Mouse (Mus musculus) intestine, embryonic 16.5 days (tissue): ENCODE measurements around the gene Abi1. TPM values are rescaled to one million over a fixed set of nuclear protein-coding genes. Genes with fewer than 3 reads are reported as not detected.

Experiments used
- ATAC-seq: fragments of 200-750 bp; cut with Nextera tagmentation; 2 replicates; pipeline ENCODE4 v1.8.0; 2017; ENCODE audit warnings: moderate TSS enrichment, moderate library complexity
- H3K27ac ChIP-seq: fragments of 300-500 bp; sonication (generic); 2 replicates; pipeline ENCODE4 v1.5.1; 2014; ENCODE audit warnings: mild to moderate bottlenecking, low read length
- H3K27me3 ChIP-seq: fragments of 300-500 bp; sonication (generic); replicated peaks from 2 replicates; pipeline ENCODE4 v1.6.1; 2014; ENCODE audit warnings: low read length, control low read depth, mixed read lengths; ENCODE audit not compliant: control insufficient read depth, insufficient read depth
- H3K36me3 ChIP-seq: fragments of 300-500 bp; sonication (generic); 2 replicates; pipeline ENCODE4 v1.6.1; 2014; ENCODE audit warnings: low read length, control low read depth; ENCODE audit not compliant: control insufficient read depth, insufficient read depth
- H3K4me1 ChIP-seq: fragments of 300-500 bp; sonication (generic); 2 replicates; pipeline ENCODE4 v1.6.1; 2014; ENCODE audit warnings: low read length, control low read depth, mixed read lengths; ENCODE audit not compliant: control insufficient read depth, insufficient read depth
- H3K4me2 ChIP-seq: fragments of 300-500 bp; sonication (generic); 2 replicates; pipeline ENCODE4 v1.6.1; 2014; ENCODE audit warnings: low read depth, low read length, control low read depth
- H3K4me3 ChIP-seq: fragments of 300-500 bp; sonication (generic); 2 replicates; pipeline ENCODE4 v1.5.1; 2014; ENCODE audit warnings: mild to moderate bottlenecking, low read length
- H3K9ac ChIP-seq: fragments of 300-500 bp; sonication (generic); 2 replicates; pipeline ENCODE4 v1.6.1; 2014; ENCODE audit warnings: low read depth, low read length
- H3K9me3 ChIP-seq: fragments of 300-500 bp; sonication (generic); 2 replicates; pipeline ENCODE4 v1.6.1; 2016; ENCODE audit warnings: low read length, control low read depth; ENCODE audit not compliant: control insufficient read depth
- WGBS: fragments of 180-500 bp; shearing (Covaris S2); extraction: QIAGEN DNeasy Blood & Tissue Kit; methylation state at CpG from one replicate; pipeline ENCODE4 v1.1.7; 2014; 5-methylcytosine and 5-hydroxymethylcytosine counted together
- polyA plus RNA-seq: library from polyadenylated mRNA; unstranded; fragments of >200 nt; fragmentation: Nextera tagmentation; extraction: Ambion mirVana; gene quantifications from 2 replicates; pipeline ENCODE4 v1.2.1, GENCODE M21; 2015

Abi1 gene
- polyA plus RNA-seq: 52.1 and 54.0 TPM in 2 replicates

DNA sequence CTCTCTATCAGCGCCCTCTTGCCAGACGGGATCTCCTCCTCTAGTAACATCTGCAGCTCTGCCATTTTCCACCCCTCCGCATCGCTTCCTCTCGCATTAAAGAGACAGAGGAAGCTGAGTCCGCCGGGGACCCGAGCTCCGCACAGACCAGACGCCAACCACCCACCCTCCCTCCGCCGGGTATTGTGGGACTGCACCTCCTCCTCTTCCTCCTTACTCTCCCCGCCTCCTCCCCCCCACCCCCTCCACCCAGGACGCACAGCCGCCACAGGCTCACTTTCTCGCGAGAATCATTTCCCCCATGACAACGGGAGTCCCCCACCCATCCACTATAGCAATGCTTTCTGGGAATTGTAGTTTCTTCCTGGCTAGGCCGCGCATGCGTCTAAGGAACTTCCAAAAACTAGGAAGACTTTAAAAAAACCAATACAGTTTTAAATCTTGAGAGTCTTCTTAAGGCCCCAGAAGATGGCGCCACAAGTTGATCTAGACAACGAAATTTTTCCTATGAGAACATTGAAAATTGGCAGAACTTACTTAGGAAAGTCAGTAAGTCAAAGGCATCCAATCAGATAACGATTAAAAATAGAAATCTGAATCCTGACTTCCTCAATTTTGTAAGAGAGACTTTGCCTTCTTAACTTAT, at the start of gene Abi1:
TSS of gene Abi1 (minus strand) at position 241 of the 646 bp plus-strand sequence.
- Histone ChIP-seq H3K27me3 (no peaks in the 10 kb centered on the region), H3K4me3 (peak within 1 kb of the TSS; percentile 100), H3K36me3 (no peaks in the 10 kb centered on the region), H3K9ac (peak within 1 kb of the TSS; percentile 97), H3K4me2 (peak within 1 kb of the TSS; percentile 68), H3K4me1 (peaks cover 8% of the 10 kb centered on the region), H3K27ac (peak within 1 kb of the TSS; percentile 98), H3K9me3 (no peaks in the 10 kb centered on the region)
- WGBS: 2% methylated on average over 24 of the region's 24 CpGs
- ATAC-seq: peak; percentile 97

DNA sequence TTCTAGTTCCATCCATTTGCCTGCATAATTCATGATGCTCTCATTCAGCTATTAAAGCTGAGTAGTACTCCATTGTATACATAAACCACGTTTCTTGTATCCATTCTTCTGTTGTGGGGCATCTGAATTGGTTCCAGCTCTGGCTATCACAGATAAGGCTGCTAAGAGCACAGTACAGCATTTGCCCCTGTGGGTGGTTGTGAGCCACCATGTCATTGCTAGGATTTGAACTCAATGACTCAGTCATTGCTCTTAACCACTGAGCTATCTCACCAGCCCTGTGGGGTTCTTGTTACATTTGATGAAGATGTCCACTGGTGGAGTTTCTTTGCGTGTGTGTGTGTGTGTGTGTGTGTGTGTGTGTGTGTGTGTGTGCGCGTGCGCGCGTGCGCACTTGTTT, 44.5 kb upstream of the Abi1 start:
- no peak for ATAC-seq
- Histone ChIP-seq H3K4me3 (no peak overlapping the region), H3K27me3 (no peaks in the 10 kb centered on the region), H3K4me1 (no peaks in the 10 kb centered on the region), H3K9ac (no peak overlapping the region), H3K9me3 (no peaks in the 10 kb centered on the region), H3K4me2 (no peak overlapping the region), H3K36me3 (peaks cover 2% of the 10 kb centered on the region; the same call in 1 of the 2 replicates), H3K27ac (no peak overlapping the region)
- WGBS: 98% methylated on average over 8 of the region's 8 CpGs

DNA sequence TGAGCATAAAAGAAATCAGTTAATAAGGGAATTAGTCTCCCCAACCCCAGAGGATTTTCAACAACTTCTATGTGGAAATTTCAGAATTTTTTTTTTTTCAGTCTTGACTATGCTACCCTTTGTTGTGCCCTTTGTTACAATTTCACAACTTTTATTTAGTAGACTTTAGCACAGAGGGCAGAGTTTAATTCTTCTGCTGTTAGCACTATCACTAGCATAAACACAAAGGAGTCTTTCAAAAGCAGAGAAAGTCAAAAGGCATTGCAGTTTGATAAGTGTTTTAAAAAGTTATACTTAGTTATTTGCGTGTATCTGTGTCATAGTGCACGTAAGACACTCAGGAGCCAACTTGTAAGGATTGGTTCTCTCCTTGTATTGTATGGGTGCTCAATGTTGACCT, 38.5 kb upstream of the Abi1 start:
- no peak for ATAC-seq
- H3K4me3 ChIP-seq: no peak overlapping the region
- H3K36me3 ChIP-seq: peaks cover 6% of the 10 kb centered on the region; the same call in 1 of the 2 replicates
- H3K9ac ChIP-seq: no peak overlapping the region
- H3K27ac ChIP-seq: no peak overlapping the region
- H3K9me3 ChIP-seq: no peaks in the 10 kb centered on the region
- WGBS: 89% methylated on average over 2 of the region's 2 CpGs
- no peaks in the 10 kb centered on the region for H3K27me3 ChIP-seq
- no peaks in the 10 kb centered on the region for H3K4me1 ChIP-seq
- H3K4me2 ChIP-seq: no peak overlapping the region

DNA sequence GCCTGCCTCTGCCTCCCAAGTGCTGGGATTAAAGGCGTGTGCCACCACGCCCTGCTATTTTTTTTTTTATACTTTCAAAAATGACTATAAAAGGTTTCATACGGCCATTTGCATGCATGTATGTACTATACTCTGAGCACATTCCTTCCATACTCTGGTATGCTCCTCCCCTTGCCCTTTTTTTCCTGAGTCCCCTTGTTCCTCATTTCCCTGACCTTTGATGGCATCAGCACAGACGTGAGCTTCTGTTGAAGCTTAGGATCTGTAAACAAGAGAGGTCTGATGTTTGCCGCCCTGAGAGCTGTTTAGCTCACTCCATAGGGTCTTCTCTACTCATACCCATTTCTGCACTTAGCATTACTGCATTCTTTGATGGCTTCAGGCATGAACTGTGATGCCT, 37.7 kb upstream of the Abi1 start:
- Histone ChIP-seq H3K4me2 (no peak overlapping the region), H3K27me3 (no peaks in the 10 kb centered on the region), H3K27ac (no peak overlapping the region), H3K4me3 (no peak overlapping the region), H3K4me1 (no peaks in the 10 kb centered on the region), H3K36me3 (peaks cover 6% of the 10 kb centered on the region; the same call in 1 of the 2 replicates), H3K9me3 (no peaks in the 10 kb centered on the region), H3K9ac (no peak overlapping the region)
- 88% methylated on average over 5 of the region's 5 CpGs for WGBS
- ATAC-seq: no peak

DNA sequence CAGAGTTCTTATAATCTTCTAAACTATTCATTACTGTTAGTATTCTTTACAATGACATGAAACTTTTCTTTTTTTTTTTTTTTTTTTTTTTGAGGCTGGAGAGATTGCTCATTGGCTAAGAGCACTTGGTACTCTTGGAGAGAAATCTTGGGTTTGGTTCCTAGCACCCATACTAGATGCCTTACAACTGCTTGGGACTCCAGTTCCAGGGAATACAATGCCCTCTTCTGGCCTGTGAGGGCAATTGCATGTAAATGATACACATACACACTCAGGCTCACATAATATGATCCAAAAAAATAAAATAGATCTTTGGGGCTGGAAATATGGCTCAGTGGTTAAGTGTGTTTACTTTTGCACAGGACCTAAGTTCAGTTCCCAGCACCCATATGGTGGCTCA, 36.7 kb upstream of the Abi1 start:
- Histone ChIP-seq H3K9ac (no peak overlapping the region), H3K36me3 (peaks cover 6% of the 10 kb centered on the region; the same call in 1 of the 2 replicates), H3K4me1 (no peaks in the 10 kb centered on the region), H3K4me2 (no peak overlapping the region), H3K4me3 (no peak overlapping the region), H3K9me3 (no peaks in the 10 kb centered on the region), H3K27ac (no peak overlapping the region), H3K27me3 (no peaks in the 10 kb centered on the region)
- ATAC-seq: no peak

DNA sequence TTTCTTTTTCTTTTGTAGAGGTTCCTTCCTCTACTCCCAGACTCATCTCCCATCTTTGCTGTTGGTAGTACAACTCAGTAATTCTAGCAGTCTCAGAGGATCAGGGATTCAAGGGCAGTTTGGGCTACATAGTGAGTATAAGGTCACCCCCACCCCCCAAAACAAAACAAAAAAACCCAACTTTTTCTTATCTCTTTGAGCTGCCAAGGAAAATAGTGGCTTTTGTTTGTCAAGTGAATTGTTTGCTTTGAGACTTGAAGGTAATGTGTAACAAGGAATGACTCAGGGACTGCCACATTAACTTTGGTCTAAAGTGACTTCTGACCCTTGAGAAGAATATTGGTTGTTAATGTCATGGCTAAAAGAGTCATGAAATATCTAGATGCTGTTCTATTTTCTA, 35.8 kb upstream of the Abi1 start:
- Histone ChIP-seq H3K4me1 (no peaks in the 10 kb centered on the region), H3K27me3 (no peaks in the 10 kb centered on the region), H3K9ac (no peak overlapping the region), H3K4me3 (no peak overlapping the region), H3K4me2 (no peak overlapping the region), H3K36me3 (peaks cover 6% of the 10 kb centered on the region; the same call in 1 of the 2 replicates), H3K27ac (no peak overlapping the region), H3K9me3 (no peaks in the 10 kb centered on the region)
- ATAC-seq: no peak

DNA sequence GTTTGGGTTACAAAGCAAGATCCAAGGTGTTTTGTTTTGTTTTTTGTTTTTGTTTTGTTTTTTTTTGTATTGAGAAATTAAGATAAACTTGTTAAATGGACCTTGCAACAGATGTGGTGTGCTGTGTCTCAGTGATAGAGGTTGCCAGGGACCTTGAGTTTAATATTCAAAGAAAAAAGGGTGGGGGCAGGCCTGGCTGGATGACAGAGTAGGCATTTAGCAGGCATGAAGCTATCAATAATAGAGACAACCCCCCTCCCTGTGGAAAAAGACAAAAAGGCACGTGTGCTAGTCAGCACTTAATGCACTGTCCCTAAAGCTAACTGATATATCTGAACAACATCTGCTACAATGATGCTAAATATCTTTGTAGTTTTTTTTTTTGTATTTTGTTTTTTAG, 31.4 kb upstream of the Abi1 start:
- no peak overlapping the region for H3K9ac ChIP-seq
- H3K9me3 ChIP-seq: no peaks in the 10 kb centered on the region
- H3K27me3 ChIP-seq: no peaks in the 10 kb centered on the region
- no peak overlapping the region for H3K4me3 ChIP-seq
- 70% methylated on average over 1 of the region's 1 CpGs for WGBS
- no peak overlapping the region for H3K27ac ChIP-seq
- no peak overlapping the region for H3K4me2 ChIP-seq
- no peak for ATAC-seq
- H3K4me1 ChIP-seq: no peaks in the 10 kb centered on the region
- no peaks in the 10 kb centered on the region for H3K36me3 ChIP-seq

DNA sequence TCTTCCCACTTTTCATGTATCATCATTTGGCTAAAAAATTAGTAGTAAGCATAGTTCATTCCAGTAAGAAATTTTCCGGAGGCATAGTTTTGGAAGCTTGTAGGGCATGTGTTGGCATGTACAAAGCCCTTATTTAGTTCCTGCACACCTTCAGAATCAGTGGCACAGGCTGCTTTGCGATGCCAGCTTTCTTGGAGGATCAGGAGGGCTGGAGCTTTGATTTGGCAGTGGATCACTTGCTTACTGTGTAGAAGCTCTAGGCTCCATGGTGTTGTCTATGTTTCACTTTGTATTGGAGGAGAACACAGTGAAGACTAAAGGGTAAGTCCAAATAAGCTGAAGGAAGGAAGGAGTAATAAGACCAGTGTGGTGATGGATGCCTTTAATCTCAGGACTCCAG, 30.4 kb upstream of the Abi1 start:
- H3K27ac ChIP-seq: no peak overlapping the region
- no peak for ATAC-seq
- no peaks in the 10 kb centered on the region for H3K4me1 ChIP-seq
- H3K4me2 ChIP-seq: no peak overlapping the region
- H3K4me3 ChIP-seq: no peak overlapping the region
- H3K27me3 ChIP-seq: no peaks in the 10 kb centered on the region
- H3K9me3 ChIP-seq: no peaks in the 10 kb centered on the region
- 89% methylated on average over 2 of the region's 2 CpGs for WGBS
- H3K36me3 ChIP-seq: no peaks in the 10 kb centered on the region
- no peak overlapping the region for H3K9ac ChIP-seq

DNA sequence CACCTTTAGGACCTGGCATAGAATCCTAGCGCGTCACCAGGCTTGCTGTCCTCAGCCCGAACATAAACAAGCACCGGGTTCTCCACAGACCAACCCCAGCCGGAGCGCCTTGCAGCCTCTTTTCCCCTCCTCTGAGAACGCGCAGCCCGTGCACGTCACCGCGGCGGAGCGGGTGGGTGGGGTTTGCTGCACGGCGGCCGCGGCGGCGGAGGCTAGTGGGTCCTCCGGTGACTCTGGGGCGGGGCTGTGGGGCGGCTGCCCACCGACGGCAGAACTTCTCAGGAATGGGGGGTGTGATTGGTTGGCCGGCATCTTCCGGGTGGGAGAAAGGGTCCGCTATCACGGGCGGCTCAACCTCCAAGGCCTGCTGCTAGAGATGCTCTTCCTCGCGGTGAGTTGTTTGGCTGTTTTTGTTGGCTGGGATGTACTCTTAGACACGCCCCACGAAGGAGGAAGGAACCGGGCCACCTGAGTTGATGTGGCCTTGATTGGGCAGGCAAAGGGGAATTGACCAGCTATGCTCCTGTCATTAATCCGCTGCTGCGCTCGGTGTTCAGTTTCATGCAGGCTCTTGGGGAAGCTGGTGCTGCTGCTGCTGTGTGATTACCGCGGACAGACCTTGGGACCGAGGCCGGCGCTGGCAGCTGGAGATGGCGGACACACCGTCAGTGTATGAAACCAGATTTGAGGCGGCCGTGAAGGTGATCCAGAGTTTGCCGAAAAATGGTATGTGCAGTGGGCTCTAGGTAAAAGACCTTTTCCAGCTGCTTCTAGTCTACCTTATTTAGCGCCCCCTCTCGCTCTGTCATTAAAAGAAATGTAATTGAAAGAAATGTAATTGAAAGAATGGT, 29.1 kb upstream of the Abi1 start:
- no peaks in the 10 kb centered on the region for H3K9me3 ChIP-seq
- peak overlapping the region; percentile 94 for H3K27ac ChIP-seq
- peak overlapping the region; percentile 61 for H3K4me3 ChIP-seq
- H3K4me1 ChIP-seq: no peaks in the 10 kb centered on the region
- peak overlapping the region; percentile 84 for H3K4me2 ChIP-seq
- peak overlapping the region; percentile 86 for H3K9ac ChIP-seq
- peak; percentile 92 for ATAC-seq
- H3K27me3 ChIP-seq: no peaks in the 10 kb centered on the region
- under 1% methylated on average over 50 of the region's 50 CpGs for WGBS
- H3K36me3 ChIP-seq: no peaks in the 10 kb centered on the region
